10 mouse cellular contexts compared by ENCODE assay signal in genomic region chr17:25218967-25219366, GRCm38 (mm10).
"Had no signal": no experiment of that assay in that cellular context is flagged by ENCODE, and none has a peak within 500 bp of the region (broad histone marks: within the 10 kb centered on the region; RNA-seq: fewer than 3 reads in every experiment).

No protein-coding gene starts in this region.

- H3K4me3 ChIP-seq: kidney, embryonic 15.5 days; limb, embryonic 15.5 days; liver, embryonic 12.5 days; midbrain, embryonic 13.5 days had no signal

- DNase-seq: kidney, postnatal 14 days; layer of hippocampus, postnatal 36 days; lung, embryonic 14.5 days; lung, postnatal 14 days; right cerebral cortex, postnatal 14 days had no signal

- H3K27ac ChIP-seq: kidney, embryonic 15.5 days; limb, embryonic 15.5 days; liver, embryonic 12.5 days; macrophage; midbrain, embryonic 13.5 days had no signal
